Mouse (Mus musculus): ENCODE data around the gene Glt1d1.

The Glt1d1 gene

DNA sequence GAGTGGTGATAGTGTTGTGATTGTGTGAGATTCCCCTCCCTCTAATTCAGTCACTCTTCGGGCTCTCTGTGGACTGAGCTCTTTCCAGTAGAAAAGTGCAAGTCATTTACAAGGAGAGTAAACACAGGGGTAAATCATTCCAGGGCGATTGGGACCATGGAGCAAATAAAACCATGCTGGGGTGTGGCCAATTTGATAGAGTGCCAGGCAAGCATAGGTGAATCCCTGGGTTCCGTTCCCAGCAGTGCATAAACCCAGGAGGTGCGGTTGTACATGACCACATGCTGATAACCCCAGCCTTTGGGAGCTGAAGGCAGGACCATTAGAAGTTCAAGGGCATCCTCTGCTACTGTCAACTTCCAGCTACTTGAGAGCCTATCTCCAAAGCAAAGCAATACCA lies 1.1 kb downstream of the Glt1d1 start:
- no peak for DNase-seq

GRCm38 (mm10) chr5:127633666-127634065 lies 1.6 kb downstream of the Glt1d1 start:
- no peak for DNase-seq

GRCm38 (mm10) chr5:127637622-127638021 lies 5.6 kb downstream of the Glt1d1 start:
- DNase-seq, result no peak

GRCm38 (mm10) chr5:127638177-127638576 lies 6.1 kb downstream of the Glt1d1 start:
- no peak for DNase-seq

GRCm38 (mm10) chr5:127639067-127639605 lies 7.1 kb downstream of the Glt1d1 start:
- no peak for DNase-seq

DNA sequence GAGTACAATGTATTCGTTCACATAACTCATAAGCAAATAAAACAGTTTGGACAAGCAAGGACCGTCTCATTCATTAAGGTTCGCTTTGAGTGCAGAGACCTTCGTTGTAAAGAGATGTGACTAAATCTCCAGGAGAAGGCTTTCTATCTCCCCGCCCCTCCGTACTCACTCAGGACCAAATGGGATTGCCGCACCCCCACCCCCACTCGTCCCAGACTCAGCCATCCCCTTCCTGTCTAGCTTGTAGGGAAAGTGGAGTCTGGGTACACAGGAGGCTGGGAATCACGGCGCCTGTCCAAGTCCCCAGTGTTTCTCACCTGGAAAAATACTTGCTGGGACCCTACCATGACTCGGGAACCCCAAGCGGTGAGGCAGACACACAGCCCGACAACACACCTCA lies 7.6 kb downstream of the Glt1d1 start:
- DNase-seq, result no peak

DNA sequence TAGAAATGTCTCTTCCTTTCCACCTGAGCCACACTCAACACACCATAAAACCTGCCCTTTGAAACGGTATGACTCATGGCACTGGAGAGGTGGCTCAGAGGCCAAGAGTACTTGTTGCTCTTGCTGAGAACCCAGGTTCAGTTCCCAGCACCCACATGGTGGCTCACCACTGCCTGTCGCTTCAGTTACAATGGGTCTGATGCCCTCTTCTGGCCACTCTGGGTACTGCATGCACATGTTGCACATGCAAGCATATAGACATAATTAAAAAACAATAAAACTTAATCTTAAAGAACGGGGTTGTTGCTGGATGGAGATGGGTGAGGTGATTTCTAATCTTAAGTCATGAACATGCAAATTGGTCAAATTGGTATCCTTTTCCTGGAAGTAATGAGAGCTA lies 8.3 kb downstream of the Glt1d1 start:
- DNase-seq, result no peak

DNA sequence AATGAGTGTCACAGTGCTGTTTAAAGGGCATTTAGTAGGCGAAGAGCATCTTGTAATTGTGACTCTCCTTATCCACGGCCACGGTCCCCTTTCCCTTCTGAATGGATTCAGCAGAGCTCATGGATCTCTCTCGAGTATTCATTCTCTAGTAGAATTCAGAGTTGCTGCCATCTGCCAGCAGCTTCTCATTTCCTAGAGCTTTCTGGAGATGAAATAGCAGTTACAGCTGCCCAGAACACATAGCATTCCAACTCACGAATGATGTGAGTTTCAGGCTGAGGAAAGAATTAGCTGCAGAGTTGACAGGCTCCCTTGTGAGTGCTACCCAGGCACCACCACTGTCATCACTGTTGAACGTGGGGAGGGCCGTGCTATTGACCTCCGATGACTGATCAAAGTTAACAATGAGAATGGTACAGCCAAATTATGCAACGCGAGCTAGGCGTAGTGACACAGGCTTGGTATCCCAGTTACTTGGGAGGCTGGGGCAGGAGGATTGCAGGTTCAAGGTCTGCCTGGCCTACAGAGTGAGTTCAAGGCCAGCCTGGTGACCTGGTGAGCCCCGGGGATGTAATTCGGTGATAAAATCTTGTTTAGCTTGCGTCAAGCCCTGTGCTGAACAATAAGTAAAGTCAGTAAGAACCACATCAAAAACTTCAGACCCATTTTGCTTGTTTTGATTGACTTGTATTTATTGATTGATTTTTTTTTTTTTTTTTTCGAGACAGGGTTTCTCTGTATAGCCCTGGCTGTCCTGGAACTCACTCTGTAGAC lies 9.3 kb downstream of the Glt1d1 start:
- DNase-seq, result no peak

DNA sequence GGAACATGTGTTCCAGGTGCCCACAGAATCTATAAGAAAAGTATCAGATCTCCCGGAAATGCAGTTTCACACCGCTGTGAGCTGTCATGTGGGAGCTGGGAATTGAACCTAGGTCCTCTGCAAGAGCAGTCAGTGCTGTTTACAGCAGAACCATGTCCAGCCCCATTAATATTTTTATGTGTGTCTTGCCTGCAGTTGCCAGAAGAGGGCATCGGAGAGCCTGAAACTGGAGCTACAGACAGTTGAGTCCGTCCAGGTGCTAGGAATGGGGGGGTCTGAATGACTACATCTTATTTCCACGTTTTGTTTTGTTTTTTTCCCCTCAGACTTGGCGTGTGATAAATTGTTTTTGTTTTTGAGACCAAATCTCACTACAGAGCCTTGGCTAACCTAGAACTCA lies 16.0 kb downstream of the Glt1d1 start:
- no peak for DNase-seq

GRCm38 (mm10) chr5:127649077-127649476 lies 17.0 kb downstream of the Glt1d1 start:
- no peak for DNase-seq

DNA sequence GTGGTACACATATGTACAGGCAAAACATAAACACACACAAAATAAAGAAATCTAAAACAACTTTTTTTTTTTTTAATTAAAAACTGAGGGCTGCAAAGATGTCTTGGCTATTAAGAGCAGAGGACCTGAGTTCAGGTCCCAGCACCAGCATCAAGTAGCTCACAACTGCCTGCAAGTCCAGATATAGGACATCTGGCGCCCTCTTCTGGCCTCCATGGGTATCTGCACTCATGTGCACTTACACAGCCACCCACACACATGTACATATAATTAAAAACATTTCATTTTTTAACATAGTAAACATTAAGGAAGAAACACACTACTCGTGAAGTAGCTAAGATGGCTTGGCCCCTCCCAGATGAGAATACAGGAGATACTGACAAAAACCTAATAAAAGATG lies 26.2 kb downstream of the Glt1d1 start:
- DNase-seq, result no peak

DNA sequence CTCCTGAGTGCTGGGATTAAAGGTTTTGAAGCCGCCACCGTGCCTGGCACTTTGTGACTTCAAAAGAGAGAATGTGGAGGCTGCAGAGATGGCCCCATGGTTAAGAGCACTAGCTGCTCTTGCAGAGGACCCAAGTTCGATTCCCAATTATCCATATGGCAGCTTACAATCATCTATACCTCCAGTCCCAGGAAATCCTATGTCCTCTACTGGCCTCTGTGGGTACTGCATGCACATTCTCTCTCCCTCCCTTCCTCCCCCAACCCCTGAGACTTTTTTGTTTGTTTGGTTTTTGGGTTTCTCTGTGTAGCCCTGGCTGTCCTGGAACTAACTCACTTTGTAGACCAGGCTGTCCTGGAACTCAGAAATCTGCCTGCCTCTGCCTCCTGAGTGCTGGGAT lies 27.2 kb downstream of the Glt1d1 start:
- no peak for DNase-seq

GRCm38 (mm10) chr5:127660267-127660666 lies 28.2 kb downstream of the Glt1d1 start:
- DNase-seq, result no peak

DNA sequence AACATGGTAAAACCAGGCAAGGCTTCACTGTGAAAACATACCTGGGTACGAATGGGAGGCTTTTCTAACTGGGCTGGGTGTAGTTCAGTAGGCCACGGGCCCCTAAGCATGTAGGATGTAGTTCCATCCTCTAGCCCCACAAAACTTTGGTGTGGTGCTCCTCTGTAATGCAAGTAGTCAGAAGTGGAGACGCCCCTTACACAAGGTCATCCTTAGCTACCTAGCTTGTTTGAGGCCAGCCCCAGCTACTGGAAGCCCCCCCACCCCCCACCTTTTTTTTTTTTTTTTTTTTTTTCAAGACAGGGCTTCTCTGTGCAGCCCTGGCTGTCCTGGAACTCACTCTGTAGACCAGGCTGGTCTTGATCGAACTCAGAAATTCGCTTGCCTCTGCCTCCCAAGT lies 28.9 kb downstream of the Glt1d1 start:
- no peak for DNase-seq

DNA sequence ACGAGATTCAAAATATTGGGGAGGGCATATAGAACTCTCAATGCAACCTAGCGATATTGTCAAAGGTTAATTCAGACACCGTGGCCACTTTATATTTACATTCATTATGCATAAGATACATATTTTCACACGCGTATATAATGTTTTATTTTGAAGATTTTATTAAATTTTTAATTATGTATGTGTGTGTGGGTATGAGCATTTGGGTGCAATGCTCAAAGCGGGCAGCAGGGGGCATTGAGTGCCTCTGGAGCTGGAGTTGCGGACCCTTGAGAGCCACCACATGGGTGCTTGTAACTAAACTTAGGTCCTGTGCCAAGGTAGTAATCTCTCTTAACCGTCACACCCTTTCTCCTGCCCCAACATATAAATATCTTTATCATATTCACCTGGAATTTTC lies 41.9 kb downstream of the Glt1d1 start:
- DNase-seq, result no peak

DNA sequence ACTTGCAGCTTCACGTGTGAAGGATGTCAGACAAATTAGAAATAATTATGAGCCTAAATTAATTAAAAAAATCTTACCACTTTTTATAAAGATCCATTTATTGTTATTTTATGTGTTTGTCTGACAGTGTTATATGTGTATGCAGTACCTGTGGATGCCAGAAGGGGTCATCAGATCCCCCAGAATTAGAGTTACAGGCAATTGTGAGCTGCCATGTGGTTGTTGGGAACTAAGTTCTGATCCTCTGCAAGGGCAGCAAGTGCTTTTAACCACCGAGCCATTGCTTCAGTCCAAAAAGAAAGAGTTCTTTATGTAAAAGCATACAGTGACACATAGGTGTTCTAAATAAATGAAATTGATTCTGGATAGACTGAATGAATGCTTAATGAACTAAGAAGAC lies 45.5 kb downstream of the Glt1d1 start:
- no peak for DNase-seq

GRCm38 (mm10) chr5:127678501-127678900 lies 46.4 kb downstream of the Glt1d1 start:
- no peak for DNase-seq

GRCm38 (mm10) chr5:127688568-127689170 lies 56.6 kb downstream of the Glt1d1 start:
- no peak for DNase-seq

DNA sequence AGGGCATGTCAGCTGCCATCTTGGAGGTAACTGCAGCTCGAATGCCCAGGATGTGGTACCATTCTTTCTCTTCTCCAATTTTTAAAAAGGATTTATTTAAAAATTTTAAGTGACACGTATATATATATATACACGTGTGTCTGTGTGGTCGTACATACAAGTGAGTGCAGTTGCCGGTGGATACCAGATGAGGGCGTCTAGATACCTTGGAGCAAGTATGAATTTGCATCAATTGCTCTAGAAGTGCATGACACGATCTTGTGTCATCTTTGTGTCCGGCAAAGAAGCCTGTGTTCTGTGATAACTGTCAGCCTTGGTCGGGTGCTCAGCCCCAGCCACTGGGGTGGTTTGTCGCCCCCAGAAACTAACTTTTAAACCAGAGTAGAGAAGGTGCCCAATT lies 59.0 kb downstream of the Glt1d1 start:
- no peak for DNase-seq

DNA sequence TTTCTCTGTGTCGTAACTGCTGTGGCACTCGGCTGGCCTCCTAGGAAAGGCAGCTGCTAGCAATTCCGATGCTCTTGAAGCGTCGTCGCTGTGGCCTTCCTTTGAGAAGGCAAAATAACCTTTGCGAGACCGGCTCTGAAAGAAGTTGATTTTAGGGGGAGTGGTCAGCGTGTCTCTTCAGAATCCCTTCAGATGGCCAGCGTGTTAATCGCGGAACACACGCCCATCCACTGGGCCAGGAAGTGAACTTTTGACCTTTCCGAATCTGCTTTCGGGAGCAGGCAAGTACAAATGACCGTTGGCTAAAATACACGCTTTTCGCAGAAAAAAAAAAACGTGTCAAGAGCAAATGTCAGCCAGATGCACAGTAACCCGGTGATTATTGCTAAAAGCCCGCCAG lies 59.5 kb downstream of the Glt1d1 start:
- no peak for DNase-seq

DNA sequence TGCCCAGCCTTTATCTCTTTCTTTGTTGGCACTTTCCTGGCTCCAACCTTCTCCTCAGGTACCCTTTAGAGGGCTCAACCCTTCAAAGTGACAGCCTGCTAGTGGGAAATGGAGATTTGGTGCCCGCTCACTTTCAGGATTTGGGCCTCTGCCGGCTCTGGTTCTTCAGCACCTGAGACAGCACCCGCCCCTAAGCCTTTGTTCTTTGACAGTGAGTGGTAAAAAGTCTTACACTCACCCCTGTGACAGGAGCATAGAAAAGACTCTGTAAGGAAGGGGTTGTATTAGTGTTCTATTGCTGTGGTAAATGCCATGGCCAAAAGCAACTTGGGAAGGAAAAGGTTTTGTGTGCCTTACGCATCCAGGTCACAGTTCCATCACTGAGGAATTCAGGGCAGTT lies 63.8 kb downstream of the Glt1d1 start:
- no peak for DNase-seq

DNA sequence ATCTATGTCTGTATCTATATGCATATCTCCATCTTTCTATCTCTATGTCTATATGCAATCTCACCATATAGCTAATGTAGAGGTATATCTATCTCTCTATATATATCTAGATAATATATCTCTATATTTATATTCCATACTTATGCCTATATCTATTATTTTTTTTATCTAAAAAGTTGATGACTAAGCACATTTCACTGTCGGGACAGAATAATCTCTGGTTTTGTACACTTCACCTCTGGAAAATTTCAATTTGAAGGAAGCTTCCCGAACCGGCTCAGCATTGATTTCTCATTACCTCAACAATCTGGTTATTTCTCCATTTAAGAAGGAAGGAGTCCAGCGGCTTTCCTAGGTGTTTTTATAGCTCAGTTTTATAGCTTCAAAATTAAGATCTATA lies 64.5 kb downstream of the Glt1d1 start:
- no peak for DNase-seq

GRCm38 (mm10) chr5:127698525-127698924 lies 66.5 kb downstream of the Glt1d1 start:
- DNase-seq, result no peak

DNA sequence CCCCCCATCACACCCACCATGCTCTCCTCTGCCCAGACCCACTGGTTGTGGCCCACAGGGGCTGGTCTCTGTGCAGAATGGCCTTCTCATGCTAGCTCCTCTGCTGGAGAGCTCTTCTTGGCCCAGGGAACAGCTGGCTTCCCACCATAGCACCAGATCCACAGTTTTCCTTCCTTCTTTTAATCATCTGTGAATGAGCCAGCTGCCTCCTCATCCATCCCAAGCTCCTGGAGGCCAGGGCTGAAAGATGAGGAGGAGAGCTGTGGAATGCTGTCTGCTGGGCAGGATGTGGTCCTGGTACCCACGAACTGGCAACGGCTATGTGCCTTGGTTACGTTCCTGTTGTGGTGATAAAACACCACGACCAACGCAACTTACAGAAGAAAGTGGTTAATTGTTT lies 67.6 kb downstream of the Glt1d1 start:
- no peak for DNase-seq

GRCm38 (mm10) chr5:127700156-127700555 lies 68.1 kb downstream of the Glt1d1 start:
- no peak for DNase-seq
